Mouse (Mus musculus) Muller cell, postnatal 12 days (primary cell): ENCODE data around the gene Ggact.

ENCODE experiments used
- DNase-seq: peaks from one replicate; pipeline ENCODE4 v3.0.0-alpha.2; 2015; ENCODE audit errors: inconsistent ontology term

Ggact gene

GRCm38 (mm10) chr14:122900679-122901078, 12.9 kb downstream of the Ggact start:
- DNase-seq, result no peak

- DNase-seq, result no peak
Measured at GRCm38 (mm10) chr14:122898550-122898949, 15.0 kb downstream of the Ggact start.

GRCm38 (mm10) chr14:122896106-122896505, 17.5 kb downstream of the Ggact start:
- no peak for DNase-seq

GRCm38 (mm10) chr14:122891470-122891968, 22.0 kb downstream of the Ggact start:
- no peak for DNase-seq

GRCm38 (mm10) chr14:122888480-122888872, 25.1 kb downstream of the Ggact start:
- no peak for DNase-seq

GRCm38 (mm10) chr14:122887702-122888479, 25.7 kb downstream of the Ggact start:
- no peak for DNase-seq

GRCm38 (mm10) chr14:122887278-122887677, 26.3 kb downstream of the Ggact start:
- DNase-seq, result no peak

GRCm38 (mm10) chr14:122885893-122886292, 27.7 kb downstream of the Ggact start:
- DNase-seq, result peak; percentile 57

- DNase-seq, result peak; percentile 92
Measured at GRCm38 (mm10) chr14:122883821-122884584, 29.6 kb downstream of the Ggact start.

GRCm38 (mm10) chr14:122883410-122883806, 30.1 kb downstream of the Ggact start:
- DNase-seq, result no peak

- no peak for DNase-seq
Measured at GRCm38 (mm10) chr14:122882795-122883409, 30.7 kb downstream of the Ggact start.

GRCm38 (mm10) chr14:122882201-122882639, 31.3 kb downstream of the Ggact start:
- DNase-seq, result no peak

- DNase-seq, result no peak
Measured at GRCm38 (mm10) chr14:122881699-122882098, 31.9 kb downstream of the Ggact start.

- no peak for DNase-seq
Measured at GRCm38 (mm10) chr14:122880291-122880690, 33.3 kb downstream of the Ggact start.

GRCm38 (mm10) chr14:122877787-122878186, 35.8 kb downstream of the Ggact start:
- no peak for DNase-seq

GRCm38 (mm10) chr14:122876723-122877122, 36.8 kb downstream of the Ggact start:
- no peak for DNase-seq

GRCm38 (mm10) chr14:122876163-122876562, 37.4 kb downstream of the Ggact start:
- DNase-seq, result peak; percentile 61

- DNase-seq, result no peak
Measured at GRCm38 (mm10) chr14:122875636-122876035, 37.9 kb downstream of the Ggact start.

- DNase-seq, result no peak
Measured at GRCm38 (mm10) chr14:122875056-122875455, 38.5 kb downstream of the Ggact start.

- DNase-seq, result no peak
Measured at GRCm38 (mm10) chr14:122872612-122873011, 40.9 kb downstream of the Ggact start.

- DNase-seq, result no peak
Measured at GRCm38 (mm10) chr14:122871841-122872580, 41.5 kb downstream of the Ggact start.

- no peak for DNase-seq
Measured at GRCm38 (mm10) chr14:122869831-122870230, 43.7 kb downstream of the Ggact start.
